Mouse (Mus musculus) heart, adult 2 months (tissue): ENCODE data around the gene Dbi. TPM values are rescaled to one million over a fixed set of nuclear protein-coding genes. Genes with fewer than 3 reads are reported as not detected.
"Not testable (repeated sequence)": the region's sequence is repeated elsewhere in the genome, so short reads cannot be mapped to it uniquely, and the experiment has no call there.

ENCODE experiments used
- DNase-seq, 2 experiments: peaks; one replicate each; pipeline ENCODE4 v3.0.0; 2021
- H3K27ac ChIP-seq: fragments of 200-600 bp; 2 replicates; pipeline ENCODE4 v1.8.1; 2022
- H3K27me3 ChIP-seq: fragments of 200-500 bp; 2 replicates; pipeline ENCODE4 v1.6.1; 2012; ENCODE audit warnings: mild to moderate bottlenecking, low read length, inconsistent platforms, mixed read lengths; ENCODE audit not compliant: control insufficient read depth, insufficient read depth
- H3K36me3 ChIP-seq: fragments of 200-500 bp; 2 replicates; pipeline ENCODE4 v1.6.1; 2012; ENCODE audit warnings: low read length, inconsistent platforms; ENCODE audit not compliant: control insufficient read depth, insufficient read depth
- H3K4me1 ChIP-seq: fragments of 200-500 bp; 2 replicates; pipeline ENCODE4 v1.6.1; 2011; ENCODE audit warnings: low read length; ENCODE audit not compliant: control insufficient read depth, insufficient read depth
- H3K4me3 ChIP-seq: fragments of 200-600 bp; 2 replicates; pipeline ENCODE4 v1.8.1; 2022
- H3K79me2 ChIP-seq: fragments of 200-500 bp; replicated peaks from 2 replicates; pipeline ENCODE4 v1.6.1; 2012; ENCODE audit warnings: mild to moderate bottlenecking, inconsistent platforms, low read length, moderate library complexity, mixed read lengths; ENCODE audit not compliant: control insufficient read depth, insufficient read depth
- H3K9ac ChIP-seq: fragments of 200-500 bp; 2 replicates; pipeline ENCODE4 v1.6.1; 2012; ENCODE audit warnings: low read depth, mild to moderate bottlenecking, control low read depth, inconsistent platforms, low read length, mixed read lengths
- CTCF ChIP-seq: fragments of 200-600 bp; IDR thresholded peaks from 2 replicates; pipeline ENCODE4 v1.8.1; 2022; ENCODE audit warnings: antibody characterized with exemption, mild to moderate bottlenecking, moderate library complexity
- EP300 ChIP-seq: fragments of 200-500 bp; IDR thresholded peaks from 2 replicates; pipeline ENCODE4 v1.6.1; 2011; ENCODE audit warnings: low read depth, low read length, control low read depth; ENCODE audit not compliant: insufficient read depth
- POLR2A ChIP-seq: fragments of 200-500 bp; IDR thresholded peaks from 2 replicates; pipeline ENCODE4 v1.6.1; 2011; ENCODE audit warnings: mild to moderate bottlenecking, low read depth, low read length, control low read depth; ENCODE audit not compliant: insufficient read depth
- WGBS: fragments of 180-500 bp; shearing (Covaris S2); methylation state at CpG from one replicate; pipeline ENCODE4 v1.1.7; 2018; 5-methylcytosine and 5-hydroxymethylcytosine counted together
- intact Hi-C: fragments of 180-260 bp; cut with DNase I; formaldehyde crosslinking; loops from one replicate; pipeline ENCODE4 v1.15.1; 2025
- polyA plus RNA-seq: library from polyadenylated mRNA; depleted of rRNA; stranded (reverse); fragments of >200 nt; gene quantifications from 2 replicates; pipeline ENCODE4 v1.2.3, GENCODE M21; 2012
- total RNA-seq, 2 experiments: library from RNA; stranded (reverse); gene quantifications; 2 replicates each; pipeline ENCODE4 v1.2.3; 2021

Gene Dbi
- total and polyA plus RNA-seq, 3 experiments = 251 to 335 (median 264) TPM

- no peak overlapping the region for H3K27ac ChIP-seq
- no peaks in the 10 kb centered on the region for H3K27me3 ChIP-seq
- H3K4me1 ChIP-seq = no peaks in the 10 kb centered on the region
- H3K36me3 ChIP-seq = no peaks in the 10 kb centered on the region
- 52% methylated on average over 3 of the region's 3 CpGs for WGBS
- no peak for TF ChIP-seq POLR2A
- TF ChIP-seq EP300 = no peak
- TF ChIP-seq CTCF = no peak
- H3K79me2 ChIP-seq = no peaks in the 10 kb centered on the region
- H3K9ac ChIP-seq = no peak overlapping the region
- intact Hi-C loops = loop anchor here (5.0 kb wide), 1 partner anchor 457 kb away; no protein-coding TSS in a partner anchor
- no peak for DNase-seq
- H3K4me3 ChIP-seq = no peak overlapping the region
Measured at GRCm38 (mm10) chr1:120094920-120095319, 26.0 kb downstream of the Dbi start.

GRCm38 (mm10) chr1:120093482-120094134 is 27.3 kb downstream of the Dbi start:
- not testable (repeated sequence) for H3K79me2 ChIP-seq, H3K4me1 ChIP-seq, H3K27me3 ChIP-seq, H3K27ac ChIP-seq, H3K36me3 ChIP-seq, H3K9ac ChIP-seq, H3K4me3 ChIP-seq
- intact Hi-C loops = loop anchor here (1.0 to 2.0 kb wide), 2 partner anchors 60 to 275 kb away; no protein-coding TSS in a partner anchor
- 55% methylated on average over 13 of the region's 14 CpGs for WGBS
- DNase-seq = peak; percentile 81 to 85
- peak; percentile 79 for TF ChIP-seq CTCF
- TF ChIP-seq EP300 = peak; percentile 77

- no peak for TF ChIP-seq CTCF
- 0 out of 2 replicates have a peak, but pooled peaks have one; percentile 24 for TF ChIP-seq EP300
- Histone ChIP-seq H3K9ac (no peak overlapping the region), H3K4me1 (no peaks in the 10 kb centered on the region), H3K79me2 (no peaks in the 10 kb centered on the region), H3K27me3 (no peaks in the 10 kb centered on the region), H3K36me3 (no peaks in the 10 kb centered on the region), H3K27ac (peak overlapping the region; percentile 17; the same call in 1 of the 2 replicates), H3K4me3 (no peak overlapping the region)
- DNase-seq = peak in 1 of 2 experiments; percentile 52
- 55% methylated on average over 8 of the region's 8 CpGs for WGBS
- intact Hi-C loops = no loop called here
Measured at GRCm38 (mm10) chr1:120090880-120091570, 29.9 kb downstream of the Dbi start.

- Histone ChIP-seq H3K79me2 (no peaks in the 10 kb centered on the region), H3K4me1 (no peaks in the 10 kb centered on the region), H3K27me3 (no peaks in the 10 kb centered on the region), H3K27ac (no peak overlapping the region), H3K36me3 (no peaks in the 10 kb centered on the region), H3K4me3 (no peak overlapping the region), H3K9ac (no peak overlapping the region)
- intact Hi-C loops = no loop called here
- WGBS = 30% methylated on average over 5 of the region's 5 CpGs
- DNase-seq = no peak
- TF ChIP-seq POLR2A (no peak), CTCF (no peak), EP300 (no peak)
Measured at GRCm38 (mm10) chr1:120089180-120089579, 31.7 kb downstream of the Dbi start.

- WGBS = 69% methylated on average over 13 of the region's 13 CpGs
- no peak for DNase-seq
- TF ChIP-seq EP300 = no peak
Measured at GRCm38 (mm10) chr1:120086644-120087043, 34.2 kb downstream of the Dbi start.

GRCm38 (mm10) chr1:120085696-120086095 is 35.2 kb downstream of the Dbi start:
- H3K27me3 ChIP-seq = no peaks in the 10 kb centered on the region
- no peak for DNase-seq
- no peak overlapping the region for H3K9ac ChIP-seq
- no peaks in the 10 kb centered on the region for H3K4me1 ChIP-seq
- H3K27ac ChIP-seq = no peak overlapping the region
- intact Hi-C loops = no loop called here
- no peak for TF ChIP-seq EP300
- no peak for TF ChIP-seq POLR2A
- no peak for TF ChIP-seq CTCF
- WGBS = 74% methylated on average over 3 of the region's 3 CpGs
- H3K79me2 ChIP-seq = no peaks in the 10 kb centered on the region
- no peak overlapping the region for H3K4me3 ChIP-seq
- H3K36me3 ChIP-seq = no peaks in the 10 kb centered on the region

More at GRCm38 (mm10) chr1:120086644-120087043, 34.2 kb downstream of the Dbi start:
- no peak overlapping the region for H3K4me3 ChIP-seq
- H3K27me3 ChIP-seq = no peaks in the 10 kb centered on the region
- no peaks in the 10 kb centered on the region for H3K36me3 ChIP-seq
- H3K27ac ChIP-seq = no peak overlapping the region
- H3K79me2 ChIP-seq = no peaks in the 10 kb centered on the region
- intact Hi-C loops = no loop called here
- H3K9ac ChIP-seq = no peak overlapping the region
- H3K4me1 ChIP-seq = no peaks in the 10 kb centered on the region
